Mouse (Mus musculus): ENCODE measurements around the gene Larp4b. TPM values are rescaled to one million over a fixed set of nuclear protein-coding genes. Genes with fewer than 3 reads are reported as not detected.
A peak's percentile ranks its signal among the peaks of the same experiment; 100 is the strongest.

The Larp4b gene
- polyA plus RNA-seq, 1 experiment from 2014 or later = 36.9 TPM

DNA sequence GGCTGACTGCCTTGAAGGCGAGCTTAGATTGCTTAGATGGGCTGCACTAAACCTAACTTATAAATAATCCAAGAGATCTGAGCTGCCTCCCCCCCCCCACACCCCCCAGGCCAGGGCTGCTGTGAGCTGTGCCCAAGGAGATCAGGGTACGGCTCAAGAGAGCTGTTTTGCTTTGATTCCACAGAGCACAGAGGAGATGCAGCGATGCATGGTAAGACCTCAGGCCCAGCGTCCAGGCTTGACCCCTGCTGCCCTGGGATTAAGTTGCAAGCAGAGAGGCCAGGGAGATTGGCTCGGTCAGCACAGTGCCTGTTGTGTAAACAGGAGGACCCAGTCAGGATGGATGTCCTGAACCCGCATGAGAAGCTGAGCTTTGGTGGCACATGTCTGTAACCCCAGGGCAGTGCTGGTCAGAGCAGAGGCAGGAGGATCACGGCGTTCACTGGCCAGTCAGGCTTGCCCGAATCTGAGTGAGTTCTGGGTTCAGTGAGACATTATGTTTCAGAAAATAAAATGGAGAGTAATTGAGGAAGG lies 99.2 kb downstream of the Larp4b start:
- ATAC-seq (ENCODE audit: low FRiP score) = peak; percentile 20; the same call in 1 of the 2 replicates

DNA sequence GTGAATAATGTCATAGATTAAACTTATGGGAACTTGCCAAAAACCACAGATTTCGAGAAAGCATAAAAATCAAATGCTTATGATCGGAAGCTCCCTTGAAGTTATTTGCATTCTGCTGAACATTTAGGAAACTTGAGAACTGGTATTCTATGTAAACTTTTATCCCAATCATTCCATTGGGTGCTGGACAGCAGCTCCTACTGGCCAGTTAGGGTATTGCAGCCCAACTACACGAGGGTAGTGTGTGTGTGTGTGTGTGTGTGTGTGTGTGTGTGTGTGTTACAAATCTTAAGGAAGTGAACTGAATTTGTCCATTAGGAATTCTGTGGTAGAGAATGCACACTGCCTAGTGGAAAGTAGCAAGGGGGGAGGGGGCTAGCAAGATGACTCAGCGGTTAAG lies 101.0 kb downstream of the Larp4b start:
- ATAC-seq (ENCODE audit: low FRiP score) (no peak), DNase-seq (ENCODE audit: low spot score, missing footprints) (peak; percentile 81)
- Histone ChIP-seq H3K9me3 (ENCODE audit: control insufficient read depth, low read length) (no peaks in the 10 kb centered on the region), H3K36me3 (ENCODE audit: control insufficient read depth, insufficient read depth, low read length) (no peaks in the 10 kb centered on the region), H3K9ac (ENCODE audit: low read length) (no peak overlapping the region), H3K4me2 (no peak overlapping the region), H3K4me1 (ENCODE audit: control insufficient read depth, insufficient read depth, low read length) (peaks cover 5% of the 10 kb centered on the region; the same call in 1 of the 2 replicates), H3K4me3 (ENCODE audit: low read depth, low read length) (no peak overlapping the region), H3K27me3 (ENCODE audit: control insufficient read depth, insufficient read depth, low read length) (no peaks in the 10 kb centered on the region), H3K27ac (ENCODE audit: low read depth, low read length) (no peak overlapping the region)
- 92% methylated on average over 4 of the region's 4 CpGs for WGBS

More for the DNA sequence above, 99.2 kb downstream of the Larp4b start:
- 10% methylated on average over 9 of the region's 9 CpGs for WGBS
- peak; percentile 82 for DNase-seq (ENCODE audit: low spot score, missing footprints)
- Histone ChIP-seq H3K4me1 (ENCODE audit: control insufficient read depth, insufficient read depth, low read length) (peaks cover 4% of the 10 kb centered on the region; the same call in 1 of the 2 replicates), H3K27me3 (ENCODE audit: control insufficient read depth, insufficient read depth, low read length) (no peaks in the 10 kb centered on the region), H3K27ac (ENCODE audit: low read depth, low read length) (no peak overlapping the region), H3K4me2 (no peak overlapping the region), H3K4me3 (ENCODE audit: low read depth, low read length) (no peak overlapping the region), H3K36me3 (ENCODE audit: control insufficient read depth, insufficient read depth, low read length) (no peaks in the 10 kb centered on the region), H3K9ac (ENCODE audit: low read length) (no peak overlapping the region), H3K9me3 (ENCODE audit: control insufficient read depth, low read length) (no peaks in the 10 kb centered on the region)

DNA sequence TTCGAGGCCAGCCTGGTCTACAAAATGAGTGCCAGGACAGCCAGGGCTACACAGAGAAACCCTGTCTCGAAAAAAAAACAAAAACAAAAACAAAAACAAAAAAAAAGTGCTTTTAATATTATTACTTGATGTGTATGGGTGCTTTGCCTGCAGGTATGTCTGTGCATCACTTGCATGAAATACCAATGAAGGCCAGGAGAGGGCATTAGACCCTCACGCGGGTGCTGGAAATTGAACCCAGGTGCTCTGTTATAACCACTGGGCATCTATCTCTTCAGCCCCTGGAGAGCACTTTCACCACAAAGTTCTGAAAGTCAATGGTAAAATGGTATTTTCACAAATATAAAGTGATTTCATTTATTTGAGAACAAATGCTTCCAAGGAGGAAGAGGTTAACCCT lies 101.9 kb downstream of the Larp4b start:
- WGBS = 73% methylated on average over 4 of the region's 4 CpGs

DNA sequence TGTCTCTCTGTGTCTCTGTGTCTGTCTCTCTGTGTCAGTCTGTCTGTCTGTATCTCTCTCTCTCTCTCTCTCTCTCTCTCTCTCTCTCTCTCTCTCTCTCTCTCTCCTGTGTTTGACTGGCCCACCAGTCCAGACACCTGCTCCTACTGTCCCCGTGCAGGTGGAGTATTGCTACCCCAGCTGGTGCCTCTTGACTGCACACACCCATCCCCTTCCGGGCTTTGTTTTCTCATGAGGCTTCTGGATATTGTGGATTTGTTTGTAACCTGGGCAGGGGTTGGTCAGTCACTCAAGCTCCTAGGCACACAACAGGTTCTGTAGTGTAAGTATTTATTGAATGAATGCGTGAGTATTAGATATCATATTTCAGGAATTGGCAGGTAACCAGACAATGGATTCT lies 104.4 kb downstream of the Larp4b start:
- H3K4me1 ChIP-seq (ENCODE audit: control insufficient read depth, insufficient read depth, low read length) = peaks cover 4% of the 10 kb centered on the region; the same call in 1 of the 2 replicates
- H3K4me3 ChIP-seq (ENCODE audit: low read depth, low read length) = no peak overlapping the region
- no peak overlapping the region for H3K27ac ChIP-seq (ENCODE audit: low read depth, low read length)
- no peak overlapping the region for H3K4me2 ChIP-seq
- no peak overlapping the region for H3K9ac ChIP-seq (ENCODE audit: low read length)
- H3K36me3 ChIP-seq (ENCODE audit: control insufficient read depth, insufficient read depth, low read length) = no peaks in the 10 kb centered on the region
- no peaks in the 10 kb centered on the region for H3K27me3 ChIP-seq (ENCODE audit: control insufficient read depth, insufficient read depth, low read length)
- DNase-seq (ENCODE audit: low spot score, missing footprints) = no peak
- 72% methylated on average over 3 of the region's 3 CpGs for WGBS
- no peaks in the 10 kb centered on the region for H3K9me3 ChIP-seq (ENCODE audit: control insufficient read depth, low read length)
- ATAC-seq (ENCODE audit: low FRiP score) = no peak

More for the DNA sequence above, 101.9 kb downstream of the Larp4b start:
- H3K4me3 ChIP-seq (ENCODE audit: low read depth, low read length) = no peak overlapping the region
- H3K4me2 ChIP-seq = no peak overlapping the region
- H3K9ac ChIP-seq (ENCODE audit: low read length) = no peak overlapping the region
- no peaks in the 10 kb centered on the region for H3K27me3 ChIP-seq (ENCODE audit: control insufficient read depth, insufficient read depth, low read length)
- no peak for ATAC-seq (ENCODE audit: low FRiP score)
- peaks cover 5% of the 10 kb centered on the region; the same call in 1 of the 2 replicates for H3K4me1 ChIP-seq (ENCODE audit: control insufficient read depth, insufficient read depth, low read length)
- H3K36me3 ChIP-seq (ENCODE audit: control insufficient read depth, insufficient read depth, low read length) = no peaks in the 10 kb centered on the region
- DNase-seq (ENCODE audit: low spot score, missing footprints) = no peak
- no peak overlapping the region for H3K27ac ChIP-seq (ENCODE audit: low read depth, low read length)
- H3K9me3 ChIP-seq (ENCODE audit: control insufficient read depth, low read length) = no peaks in the 10 kb centered on the region

DNA sequence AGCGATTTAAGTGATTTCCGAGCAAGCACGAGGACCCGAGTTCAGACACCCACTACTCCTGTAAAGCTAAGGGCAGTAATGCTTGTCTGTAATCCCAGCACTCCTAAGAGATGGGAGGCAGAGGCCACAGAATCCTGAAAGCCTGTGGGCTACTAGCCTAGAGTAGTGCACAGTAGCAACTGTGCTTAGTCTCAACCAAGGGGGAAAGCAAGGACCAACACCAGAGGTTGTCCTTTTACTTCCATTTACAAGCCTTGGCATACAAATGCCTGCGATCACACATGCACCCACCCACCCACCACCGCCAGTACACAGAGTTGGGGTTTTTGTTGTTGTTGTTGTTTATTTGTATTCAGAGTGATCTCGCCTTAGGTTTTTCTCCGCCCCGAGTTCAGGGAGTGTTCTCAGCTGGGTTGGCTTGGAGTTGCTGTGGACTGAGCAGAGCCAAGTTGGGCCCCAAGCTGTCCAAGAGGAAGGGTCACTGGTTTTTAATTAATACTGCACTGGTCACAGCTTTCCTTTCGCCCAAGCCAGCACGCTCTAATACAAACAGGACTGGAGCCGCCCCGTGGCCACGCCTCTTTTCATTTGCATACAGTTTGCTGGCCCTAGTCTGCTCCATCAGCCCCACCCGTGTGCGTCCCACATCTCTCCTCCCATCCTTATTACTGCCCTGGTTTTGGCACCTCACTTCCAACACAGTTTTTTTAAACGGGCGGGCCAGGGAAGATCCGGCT lies 105.2 kb downstream of the Larp4b start:
- Histone ChIP-seq H3K36me3 (ENCODE audit: control insufficient read depth, insufficient read depth, low read length) (no peaks in the 10 kb centered on the region), H3K4me2 (peak overlapping the region; percentile 19; the same call in 1 of the 2 replicates), H3K27ac (ENCODE audit: low read depth, low read length) (no peak overlapping the region), H3K9ac (ENCODE audit: low read length) (no peak overlapping the region), H3K9me3 (ENCODE audit: control insufficient read depth, low read length) (no peaks in the 10 kb centered on the region), H3K27me3 (ENCODE audit: control insufficient read depth, insufficient read depth, low read length) (no peaks in the 10 kb centered on the region), H3K4me3 (ENCODE audit: low read depth, low read length) (no peak overlapping the region), H3K4me1 (ENCODE audit: control insufficient read depth, insufficient read depth, low read length) (peaks cover 4% of the 10 kb centered on the region; the same call in 1 of the 2 replicates)
- 39% methylated on average over 19 of the region's 19 CpGs for WGBS
- peak; percentile 87 for ATAC-seq (ENCODE audit: low FRiP score)
- DNase-seq (ENCODE audit: low spot score, missing footprints) = no peak

DNA sequence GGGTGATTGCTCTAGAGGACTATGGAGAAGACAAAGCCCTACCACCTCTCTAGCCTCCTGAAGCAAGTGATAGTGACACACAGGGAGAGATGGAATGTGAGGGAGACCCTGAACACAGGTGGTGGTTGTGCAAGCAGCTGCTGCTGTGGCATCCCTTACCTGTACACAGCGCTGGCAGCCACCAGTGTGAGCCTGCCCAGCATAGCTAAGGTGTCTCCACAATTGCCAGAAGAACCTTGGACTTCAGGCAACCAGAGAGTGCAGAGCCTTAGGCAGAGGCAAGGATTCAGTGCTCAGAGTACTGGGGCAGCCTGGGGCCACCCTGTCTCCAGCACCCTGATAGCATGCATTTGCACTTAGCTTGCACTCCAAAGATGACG lies 105.8 kb downstream of the Larp4b start:
- WGBS = 38% methylated on average over 2 of the region's 2 CpGs
- no peak overlapping the region for H3K4me3 ChIP-seq (ENCODE audit: low read depth, low read length)
- H3K9me3 ChIP-seq (ENCODE audit: control insufficient read depth, low read length) = no peaks in the 10 kb centered on the region
- H3K4me2 ChIP-seq = peak overlapping the region; percentile 19; the same call in 1 of the 2 replicates
- H3K36me3 ChIP-seq (ENCODE audit: control insufficient read depth, insufficient read depth, low read length) = no peaks in the 10 kb centered on the region
- H3K27ac ChIP-seq (ENCODE audit: low read depth, low read length) = no peak overlapping the region
- H3K4me1 ChIP-seq (ENCODE audit: control insufficient read depth, insufficient read depth, low read length) = peaks cover 4% of the 10 kb centered on the region; the same call in 1 of the 2 replicates
- no peaks in the 10 kb centered on the region for H3K27me3 ChIP-seq (ENCODE audit: control insufficient read depth, insufficient read depth, low read length)
- DNase-seq (ENCODE audit: low spot score, missing footprints) = no peak
- ATAC-seq (ENCODE audit: low FRiP score) = peak; percentile 51
- H3K9ac ChIP-seq (ENCODE audit: low read length) = no peak overlapping the region

DNA sequence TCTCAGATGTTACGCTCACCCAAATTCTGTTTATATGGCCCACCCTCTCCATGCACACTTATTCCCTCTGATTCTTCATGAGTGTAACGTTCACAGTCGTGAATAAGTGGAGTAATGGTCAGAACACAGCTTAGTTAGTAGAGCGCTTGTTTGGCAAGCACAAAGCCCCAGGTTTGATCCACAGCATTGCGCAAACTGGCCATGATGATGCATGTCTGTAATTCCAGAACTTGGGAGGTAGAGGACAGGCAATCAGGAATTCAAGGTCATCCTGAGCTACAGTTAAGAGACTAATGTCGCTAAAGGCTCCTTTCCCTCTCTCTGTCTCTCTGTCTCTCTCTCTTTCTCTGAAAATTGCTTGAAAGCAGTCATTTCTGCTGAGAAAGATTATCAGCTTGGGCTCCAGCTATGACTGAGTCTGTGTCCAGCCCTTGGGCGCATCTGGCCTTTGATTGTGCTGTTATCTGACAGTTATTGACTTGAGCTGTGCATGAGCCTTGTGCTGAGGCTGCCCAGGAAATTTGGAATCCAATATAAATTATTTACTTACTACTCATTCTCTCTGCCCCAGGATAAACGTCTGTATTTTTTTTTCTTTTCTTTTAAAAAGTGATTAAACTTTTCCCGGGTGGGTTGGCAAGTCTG lies 129.2 kb downstream of the Larp4b start:
- H3K4me1 ChIP-seq (ENCODE audit: control insufficient read depth, insufficient read depth, low read length) = no peaks in the 10 kb centered on the region
- ATAC-seq (ENCODE audit: low FRiP score) (no peak), DNase-seq (ENCODE audit: low spot score, missing footprints) (no peak)
- no peak overlapping the region for H3K4me3 ChIP-seq (ENCODE audit: low read depth, low read length)
- 86% methylated on average over 9 of the region's 9 CpGs for WGBS
- no peaks in the 10 kb centered on the region for H3K9me3 ChIP-seq (ENCODE audit: control insufficient read depth, low read length)
- no peak overlapping the region for H3K9ac ChIP-seq (ENCODE audit: low read length)
- no peak overlapping the region for H3K27ac ChIP-seq (ENCODE audit: low read depth, low read length)
- H3K4me2 ChIP-seq = no peak overlapping the region
- no peaks in the 10 kb centered on the region for H3K36me3 ChIP-seq (ENCODE audit: control insufficient read depth, insufficient read depth, low read length)
- no peaks in the 10 kb centered on the region for H3K27me3 ChIP-seq (ENCODE audit: control insufficient read depth, insufficient read depth, low read length)

Measured in midbrain, embryonic 11.5 days (tissue).